8 mouse cellular contexts compared by ENCODE assay signal in the genomic region with DNA sequence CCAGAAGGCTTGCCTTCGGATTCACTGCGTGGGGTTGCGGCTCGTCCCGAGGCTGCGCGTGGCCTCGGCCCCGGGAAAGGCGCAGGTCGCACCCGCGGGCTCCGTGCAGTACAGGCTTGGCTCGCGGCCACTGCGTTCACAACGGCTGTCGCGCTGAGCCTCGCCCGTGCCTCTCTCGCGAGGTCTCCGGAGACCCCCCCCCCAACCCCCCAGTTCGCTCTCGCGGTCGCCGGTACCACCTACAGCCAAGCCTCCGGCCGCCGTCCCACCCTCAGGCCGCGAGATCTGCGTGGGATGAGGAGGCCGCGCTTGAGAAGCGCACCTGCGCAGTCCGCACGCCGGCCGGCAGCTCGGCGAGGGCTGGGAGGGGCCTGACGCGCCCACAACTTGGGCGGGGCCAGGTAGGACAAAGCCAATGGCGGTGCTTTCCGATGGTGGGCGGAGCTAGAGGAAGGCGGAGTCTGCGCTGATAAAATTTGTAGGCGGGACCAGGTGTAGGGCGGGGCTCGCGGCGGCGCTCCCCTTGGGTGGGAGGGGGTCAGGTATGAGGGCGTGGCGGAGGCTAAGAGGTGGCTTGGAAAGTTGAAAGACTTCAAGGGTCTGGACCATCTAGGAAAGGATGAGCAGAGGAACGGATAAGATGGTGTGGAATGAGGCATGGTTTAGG. TPM values are rescaled to one million over a fixed set of nuclear protein-coding genes. Genes with fewer than 3 reads are reported as not detected.
DNase-seq lines count a peak whose midpoint lies in the region; ATAC-seq and TF ChIP-seq lines count a peak whose summit lies in the region.

No protein-coding gene starts in this region.

- H3K9me3 ChIP-seq in forebrain, embryonic 15.5 days, result 0 out of 2 replicates have a peak, but pooled peaks cover 3% of the 10 kb centered on the region
- H3K9me3 ChIP-seq in lung, embryonic 14.5 days (ENCODE audit: low read depth, low read length), result no peaks in the 10 kb centered on the region

- under 1% methylated on average over 63 of the region's 63 CpGs for WGBS in forebrain, embryonic 15.5 days
- WGBS in lung, embryonic 14.5 days, result under 1% methylated on average over 62 of the region's 63 CpGs
- WGBS in olfactory bulb, adult 2 months, result under 1% methylated on average over 62 of the region's 63 CpGs
- WGBS in thymus, adult 2 months, result under 1% methylated on average over 63 of the region's 63 CpGs

- H3K4me1 ChIP-seq in forebrain, embryonic 15.5 days, result peaks cover 33% of the 10 kb centered on the region
- peaks cover 13% of the 10 kb centered on the region for H3K4me1 ChIP-seq in lung, embryonic 14.5 days (ENCODE audit: insufficient read depth)
- peaks cover 9% of the 10 kb centered on the region; the same call in 1 of the 2 replicates for H3K4me1 ChIP-seq in olfactory bulb, adult 2 months (ENCODE audit: control insufficient read depth, insufficient read depth, low read length)
- H3K4me1 ChIP-seq in thymus, adult 2 months (replicated peaks; ENCODE audit: control insufficient read depth, insufficient read depth, low read length), result peaks cover 7% of the 10 kb centered on the region

- peak overlapping the region; percentile 90 for H3K9ac ChIP-seq in forebrain, embryonic 15.5 days (replicated peaks)
- peak overlapping the region; percentile 66 for H3K9ac ChIP-seq in lung, embryonic 14.5 days

- peak; percentile 98 for DNase-seq in ES-CJ7 (ENCODE audit: low read depth, low spot score)
- DNase-seq in cerebellum, adult 11 months, result peak; percentile 96
- peak; percentile 85 to 88 for DNase-seq in heart, postnatal 36 days
- DNase-seq in layer of hippocampus, adult 2 months (ENCODE audit: low spot score in 2 of 2), result peak; percentile 93
- DNase-seq in lung, embryonic 14.5 days, result peak; percentile 96
- peak; percentile 96 for DNase-seq in thymus, adult 2 months

- H3K4me2 ChIP-seq in forebrain, embryonic 15.5 days (replicated peaks), result peak overlapping the region; percentile 85
- H3K4me2 ChIP-seq in lung, embryonic 14.5 days, result peak overlapping the region; percentile 91

- H3K27me3 ChIP-seq in forebrain, embryonic 15.5 days, result no peaks in the 10 kb centered on the region
- H3K27me3 ChIP-seq in lung, embryonic 14.5 days (ENCODE audit: insufficient read depth, low read length), result no peaks in the 10 kb centered on the region
- no peaks in the 10 kb centered on the region for H3K27me3 ChIP-seq in thymus, adult 2 months (ENCODE audit: control insufficient read depth, insufficient read depth, low read length)

- intact Hi-C loops in heart, postnatal 36 days (cut with DNase I), result no loop called here

- peak; percentile 93 for ATAC-seq in forebrain, embryonic 15.5 days (replicated peaks)
- ATAC-seq in lung, embryonic 14.5 days (ENCODE audit: insufficient read depth), result peak; percentile 92

- no peak for TF ChIP-seq CTCF in layer of hippocampus, adult 2 months (conservative IDR thresholded peaks at IDR 0.05)
- TF ChIP-seq CTCF in lung, embryonic 14.5 days (IDR thresholded peaks at IDR 0.05; ENCODE audit: low read depth), result no peak
- TF ChIP-seq CTCF in olfactory bulb, adult 2 months (IDR thresholded peaks at IDR 0.05; ENCODE audit: insufficient read depth, low read depth, low read length), result no peak
- TF ChIP-seq CTCF in thymus, adult 2 months (IDR thresholded peaks at IDR 0.05; ENCODE audit: borderline replicate concordance, control insufficient read depth, extremely low read depth, insufficient read depth, low read length, poor library complexity), result peak; percentile 43; the same call in 1 of the 2 replicates

- TF ChIP-seq POLR2A in olfactory bulb, adult 2 months (IDR thresholded peaks at IDR 0.05; ENCODE audit: insufficient read depth, low read depth, low read length), result peak; percentile 77
- TF ChIP-seq POLR2A in thymus, adult 2 months (IDR thresholded peaks at IDR 0.05; ENCODE audit: control insufficient read depth, extremely low read depth, insufficient read depth, low read length, poor library complexity), result peak; percentile 92

- peak overlapping the region; percentile 75 for H3K27ac ChIP-seq in forebrain, embryonic 15.5 days (replicated peaks)
- peak overlapping the region; percentile 90 for H3K27ac ChIP-seq in layer of hippocampus, adult 2 months
- peak overlapping the region; percentile 40 for H3K27ac ChIP-seq in lung, embryonic 14.5 days (ENCODE audit: low read depth)
- 0 out of 2 replicates have a peak overlapping the region, but pooled peaks have one; percentile 3 for H3K27ac ChIP-seq in olfactory bulb, adult 2 months (ENCODE audit: insufficient read depth, low read depth, low read length)
- H3K27ac ChIP-seq in thymus, adult 2 months (ENCODE audit: control insufficient read depth, insufficient read depth, low read length), result peak overlapping the region; percentile 87

- no peaks in the 10 kb centered on the region for H3K36me3 ChIP-seq in forebrain, embryonic 15.5 days
- H3K36me3 ChIP-seq in lung, embryonic 14.5 days (ENCODE audit: insufficient read depth), result no peaks in the 10 kb centered on the region
- peaks cover 11% of the 10 kb centered on the region for H3K36me3 ChIP-seq in thymus, adult 2 months (ENCODE audit: control insufficient read depth, insufficient read depth, low read length)

- H3K4me3 ChIP-seq in forebrain, embryonic 15.5 days, result peak overlapping the region; percentile 87
- H3K4me3 ChIP-seq in layer of hippocampus, adult 2 months, result peak overlapping the region; percentile 87
- peak overlapping the region; percentile 75 for H3K4me3 ChIP-seq in lung, embryonic 14.5 days (ENCODE audit: low read depth, low read length)
- H3K4me3 ChIP-seq in olfactory bulb, adult 2 months (ENCODE audit: insufficient read depth, low read depth, low read length), result peak overlapping the region; percentile 71
- peak overlapping the region; percentile 89 for H3K4me3 ChIP-seq in thymus, adult 2 months (ENCODE audit: control insufficient read depth, insufficient read depth, low read length)

RNA-seq across cellular contexts. Expression of a gene that starts 6.1 kb away (rescaled TPM):
- 16.2 and 16.8 TPM in 2 replicates for polyA plus RNA-seq in forebrain, embryonic 15.5 days (2015; fragmentation: Nextera tagmentation; extraction: Ambion mirVana)
- total RNA-seq in heart, postnatal 36 days (2021), result 10 to 100 TPM in 1 of 2 experiments, 1 to 10 TPM in 1; 10.0 to 14.3 TPM
- total RNA-seq in layer of hippocampus, adult 2 months (2021), result 10 to 100 TPM; 49.5 to 49.7 TPM
- 5.5 and 5.8 TPM in 2 replicates for polyA plus RNA-seq in lung, embryonic 14.5 days (2014; fragmentation: Nextera tagmentation; extraction: Ambion mirVana)
- polyA plus RNA-seq in olfactory bulb, adult 2 months (2012; ENCODE audit: insufficient read depth, insufficient read length, low replicate concordance, missing spikeins), result 99.2 TPM in 1 of 2 replicates, not detected in the other
- 81.2 and 84.0 TPM in 2 replicates for polyA plus RNA-seq in thymus, adult 2 months (2012; rRNA removed)

RNA-seq across cellular contexts. Expression of a gene that starts 13.1 kb away (rescaled TPM):
- not detected in 2 replicates for polyA plus RNA-seq in forebrain, embryonic 15.5 days (2015; fragmentation: Nextera tagmentation; extraction: Ambion mirVana)
- not detected for total RNA-seq in heart, postnatal 36 days (2021)
- not detected for total RNA-seq in layer of hippocampus, adult 2 months (2021)
- 0.38 TPM in 1 of 2 replicates, not detected in the other for polyA plus RNA-seq in lung, embryonic 14.5 days (2014; fragmentation: Nextera tagmentation; extraction: Ambion mirVana)
- not detected in 2 replicates for polyA plus RNA-seq in olfactory bulb, adult 2 months (2012; ENCODE audit: insufficient read depth, insufficient read length, low replicate concordance, missing spikeins)
- polyA plus RNA-seq in thymus, adult 2 months (2012; rRNA removed), result 25.8 and 35.9 TPM in 2 replicates

Comparison
In these comparisons a context has a peak if more than half of its experiments do, and no peak if none do; other contexts are left out.
1. Peak in every context shown above with its lines: DNase-seq, ATAC-seq, H3K4me3 ChIP-seq and H3K27ac ChIP-seq.
2. H3K27ac ChIP-seq: peak in every context shown above with its lines; median percentile 90 in layer of hippocampus, adult 2 months; 87 in thymus, adult 2 months; 75 in forebrain, embryonic 15.5 days; 40 in lung, embryonic 14.5 days; 3 in olfactory bulb, adult 2 months.
3. RNA of a gene that starts 13.1 kb away (polyA plus RNA-seq): 25.8 to 35.9 TPM in thymus, adult 2 months; 0.38 TPM in lung, embryonic 14.5 days, not detected in forebrain, embryonic 15.5 days and not detected in olfactory bulb, adult 2 months; every median in the first group is over 10 times any median in the second.